In the genomic region with DNA sequence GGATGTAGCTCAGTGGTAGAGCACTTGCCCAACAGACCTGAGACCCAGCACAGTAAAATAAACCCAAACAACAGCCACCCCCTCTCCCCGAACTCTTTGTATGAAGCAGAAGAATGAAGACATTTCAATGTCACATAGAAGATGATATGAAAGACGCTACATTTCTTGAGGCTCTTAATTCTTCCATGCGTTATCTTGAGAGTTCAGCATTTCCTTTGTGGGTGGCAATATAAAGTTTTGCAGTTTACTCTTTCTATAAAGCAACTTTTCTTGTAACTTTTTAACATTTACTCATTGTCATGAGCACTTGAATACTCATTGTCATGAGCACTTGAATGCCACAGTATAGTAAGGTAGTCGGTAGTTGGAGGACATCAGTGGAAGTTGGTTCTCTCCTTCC, we compare ENCODE assay signal across 21 mouse cellular contexts. TPM values are rescaled to one million over a fixed set of nuclear protein-coding genes. Genes with fewer than 3 reads are reported as not detected.
DNase-seq lines count a peak whose midpoint lies in the region; ATAC-seq and TF ChIP-seq lines count a peak whose summit lies in the region.
"Had no signal": no experiment of that assay in that cellular context is flagged by ENCODE, and none has a peak within 500 bp of the region (broad histone marks: within the 10 kb centered on the region; RNA-seq: fewer than 3 reads in every experiment).

No protein-coding gene starts in this region.

- H3K9ac ChIP-seq in MEL (ENCODE audit: control insufficient read depth, low read depth, low read length, poor library complexity, severe bottlenecking): no peak overlapping the region

- H3K36me3 ChIP-seq in megakaryocyte, embryonic 14.5 days (replicated peaks; ENCODE audit: low read length): peaks cover 19% of the 10 kb centered on the region
- H3K36me3 ChIP-seq in MEL (ENCODE audit: control insufficient read depth in 1 of 2, insufficient read depth in 2 of 2, low read length in 2 of 2): peaks cover 2 to 18% of the 10 kb centered on the region in 2 experiments; a peak in 3 of 4 replicates
- H3K36me3 ChIP-seq: G1E had no signal

- H3K27me3 ChIP-seq in megakaryocyte, embryonic 14.5 days (replicated peaks): peaks cover 3% of the 10 kb centered on the region
- H3K27me3 ChIP-seq in MEL (ENCODE audit: control insufficient read depth in 1 of 2, insufficient read depth in 2 of 2, low read length in 2 of 2): no peaks in the 10 kb centered on the region
- H3K27me3 ChIP-seq: Patski had no signal

- no peak for ATAC-seq in megakaryocyte, adult 5-6 weeks (ENCODE audit: poor library complexity, severe bottlenecking)
- ATAC-seq in megakaryocyte progenitor cell, adult 5-6 weeks (replicated peaks; ENCODE audit: poor library complexity): no peak
- ATAC-seq: activated CD4-positive, CD25-positive, alpha-beta regulatory T cell, adult 4 months; CD4-positive, CD25-positive, alpha-beta regulatory T cell, adult 4 months; Patski had no signal

- DNase-seq in heart, adult 11 months: peak; percentile 21
- DNase-seq in heart, adult 9 months (ENCODE audit: low spot score in 2 of 2): no peak
- DNase-seq in MEL (ENCODE audit: low read depth, low spot score): peak; percentile 39
- DNase-seq: adrenal gland, adult 2 months; adrenal gland, adult 8-10 months; adrenal gland, postnatal 10 days; adrenal gland, postnatal 14 days; adrenal gland, postnatal 25 days; adrenal gland, postnatal 36 days; B cell, adult 2 months; cerebellum, adult 11 months; cerebellum, adult 11-12 months; cerebellum, adult 18-20 months; cerebellum, adult 2 months had no signal

- H3K4me1 ChIP-seq in megakaryocyte, embryonic 14.5 days: peaks cover 83% of the 10 kb centered on the region
- H3K4me1 ChIP-seq in MEL (ENCODE audit: control insufficient read depth in 1 of 2, insufficient read depth in 2 of 2, low read length in 2 of 2): peaks cover 9 to 21% of the 10 kb centered on the region in 2 experiments

- no peaks in the 10 kb centered on the region for H3K9me3 ChIP-seq in megakaryocyte, embryonic 14.5 days
- H3K9me3 ChIP-seq in MEL (replicated peaks; ENCODE audit: insufficient read depth, low read length): no peaks in the 10 kb centered on the region
- H3K9me3 ChIP-seq: G1E had no signal

- TF ChIP-seq CTCF in MEL (IDR thresholded peaks at IDR 0.05 in 2 of 3, conservative IDR thresholded peaks at IDR 0.05 in 1 of 3; ENCODE audit: control insufficient read depth in 1 of 3, insufficient read depth in 1 of 3, low read depth in 2 of 3, low read length in 3 of 3, poor library complexity in 1 of 3, severe bottlenecking in 1 of 3): no peak

- no peak for TF ChIP-seq POLR2A in MEL (IDR thresholded peaks at IDR 0.05; ENCODE audit: control insufficient read depth in 1 of 2, insufficient read depth in 1 of 2, low read depth in 1 of 2, low read length in 2 of 2, poor library complexity in 1 of 2)

- no peak for TF ChIP-seq RAD21 in MEL (IDR thresholded peaks at IDR 0.05; ENCODE audit: low read depth, low read length)

- no peaks in the 10 kb centered on the region for H3K79me2 ChIP-seq in MEL (ENCODE audit: control insufficient read depth, insufficient read depth, low read length, poor library complexity)

- TF ChIP-seq EP300 in MEL (IDR thresholded peaks at IDR 0.05; ENCODE audit: low read depth in 1 of 2, low read length in 2 of 2): peak; percentile 32 to 45; a peak in 2 of 4 replicates

- peak overlapping the region; percentile 16 for H3K4me3 ChIP-seq in megakaryocyte, embryonic 14.5 days (replicated peaks)
- H3K4me3 ChIP-seq in MEL (ENCODE audit: control insufficient read depth in 1 of 2, insufficient read depth in 1 of 2, low read depth in 2 of 2, low read length in 2 of 2): peak overlapping the region in 1 of 2 experiments; percentile 33; a peak in 2 of 4 replicates

- peak overlapping the region; percentile 52 for H3K27ac ChIP-seq in MEL (ENCODE audit: control insufficient read depth, low read depth, low read length)

TF ChIP-seq in MEL, 35 proteins besides CTCF, POLR2A, EP300 and RAD21:
- no peak for TF ChIP-seq MXI1 (IDR thresholded peaks at IDR 0.05; ENCODE audit: low read depth, low read length)
- peak; percentile 63; the same call in 1 of the 2 replicates for TF ChIP-seq TCF12 (IDR thresholded peaks at IDR 0.05; ENCODE audit: low read depth, low read length)
- peak; percentile 55 for TF ChIP-seq TAL1 (IDR thresholded peaks at IDR 0.05; ENCODE audit: low read length)
- 0 out of 2 replicates have a peak, but pooled peaks have one; percentile 3 for TF ChIP-seq TBP (IDR thresholded peaks at IDR 0.05; ENCODE audit: low read depth, low read length)
- TF ChIP-seq ZNF384 (IDR thresholded peaks at IDR 0.05; ENCODE audit: low read depth, low read length): no peak
- TF ChIP-seq ZKSCAN1 (IDR thresholded peaks at IDR 0.05; ENCODE audit: low read depth, low read length): no peak
- no peak for TF ChIP-seq MYC (IDR thresholded peaks at IDR 0.05; ENCODE audit: low read depth, low read length)
- no peak for TF ChIP-seq USF2 (IDR thresholded peaks at IDR 0.05; ENCODE audit: borderline replicate concordance in 1 of 2, insufficient read depth in 1 of 2, low read depth in 1 of 2, low read length in 2 of 2)
- peak; percentile 53 for TF ChIP-seq GATA1 (IDR thresholded peaks at IDR 0.05; ENCODE audit: low read depth, low read length)

RNA-seq across cellular contexts. Expression of a gene that starts 8.0 kb away (rescaled TPM):
- polyA plus RNA-seq in megakaryocyte, embryonic 14.5 days (2012; ENCODE audit: insufficient read depth, low replicate concordance): 105 and 129 TPM in 2 replicates
- total RNA-seq in megakaryocyte, adult 5-6 weeks (2015): 0.16 and 0.36 TPM in 2 replicates
- 0.69 and 1.1 TPM in 2 replicates for total RNA-seq in megakaryocyte, adult 5-6 weeks (2017)
- total RNA-seq in MEL (2012; rRNA removed): 7.6 and 9.2 TPM in 2 replicates
- 100 to 1,000 TPM in 1 of 2 experiments, 10 to 100 TPM in 1; 40.3 to 467 TPM for polyA plus RNA-seq in MEL (2012; ENCODE audit: insufficient read depth in 1 of 2, insufficient read length in 2 of 2, low read depth in 1 of 2, low replicate concordance in 2 of 2, missing spikeins in 1 of 2)
- total RNA-seq in megakaryocyte progenitor cell, adult 5-6 weeks (2015): not detected in 2 replicates
- total RNA-seq in megakaryocyte progenitor cell, adult 5-6 weeks (2017): 0.21 TPM in 1 of 2 replicates, not detected in the other

RNA-seq across cellular contexts. Expression of a gene that starts 8.3 kb away (rescaled TPM):
- polyA plus RNA-seq in megakaryocyte, embryonic 14.5 days (2012; ENCODE audit: insufficient read depth, low replicate concordance): 9.9 and 25.1 TPM in 2 replicates
- 5.5 and 6.3 TPM in 2 replicates for total RNA-seq in megakaryocyte, adult 5-6 weeks (2015)
- 7.4 and 7.6 TPM in 2 replicates for total RNA-seq in megakaryocyte, adult 5-6 weeks (2017)
- total RNA-seq in MEL (2012; rRNA removed): 15.9 and 18.6 TPM in 2 replicates
- polyA plus RNA-seq in MEL (2012; ENCODE audit: insufficient read depth in 1 of 2, insufficient read length in 2 of 2, low read depth in 1 of 2, low replicate concordance in 2 of 2, missing spikeins in 1 of 2): 100 to 1,000 TPM in 1 of 2 experiments, 10 to 100 TPM in 1; 37.7 to 205 TPM
- total RNA-seq in megakaryocyte progenitor cell, adult 5-6 weeks (2015): 8.5 TPM in 2 replicates
- total RNA-seq in megakaryocyte progenitor cell, adult 5-6 weeks (2017): 7.8 and 13.3 TPM in 2 replicates

Comparison
In these comparisons a context has a peak if more than half of its experiments do, and no peak if none do; other contexts are left out.
1. DNase-seq: peak in heart, adult 11 months (single experiment) and MEL (single experiment); none in heart, adult 9 months (0 of 2).